Mouse (Mus musculus) kidney, postnatal 4 days (tissue): Measurements from ENCODE around the gene Tas2r144.

ENCODE experiments used
- DNase-seq, 2 experiments: peaks; one replicate each; pipeline ENCODE4 v3.0.0; 2021; ENCODE audit warnings: mixed read lengths in 2 of 2

The Tas2r144 gene

DNA sequence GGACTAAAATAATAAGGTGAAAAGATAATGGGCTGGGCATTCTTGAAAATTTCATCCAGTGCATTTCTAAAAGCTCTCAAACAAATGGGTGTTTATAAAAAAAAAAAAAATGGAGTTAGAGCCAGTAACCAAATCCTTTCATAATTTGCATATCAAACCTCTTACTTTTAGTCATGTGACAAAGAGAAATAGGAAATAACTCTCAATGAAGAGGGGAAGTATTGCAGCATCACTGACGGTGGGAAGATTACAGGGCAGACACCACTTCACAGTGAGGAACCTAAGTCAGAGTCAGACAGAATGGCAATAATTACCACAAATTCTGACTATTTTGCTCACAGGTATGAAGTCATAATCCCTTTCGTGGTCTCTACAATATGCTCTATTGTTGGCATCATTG is at the start of gene Tas2r144:
Gene Tas2r144 (plus strand): TSS at position 301 of the 400 bp plus-strand sequence.
- DNase-seq = no peak

DNA sequence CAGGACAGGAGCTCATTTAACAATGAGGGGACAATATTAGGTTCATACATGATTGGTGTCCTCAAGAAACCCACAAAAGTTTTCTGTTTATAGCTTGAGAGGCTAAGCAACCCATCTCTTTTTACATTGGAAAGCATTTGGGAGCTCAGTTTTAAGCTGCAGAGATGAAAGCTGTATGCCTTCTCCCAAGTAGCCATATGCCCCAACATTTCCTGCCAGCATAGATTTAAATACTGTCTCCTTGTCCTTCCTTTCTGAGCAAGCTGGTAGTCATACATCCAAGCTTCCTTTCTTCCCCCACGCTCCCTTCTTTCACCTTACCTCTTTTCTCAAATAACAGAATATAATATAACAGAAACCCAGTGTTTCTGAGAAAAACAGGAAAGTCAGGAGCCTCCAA is 32.7 kb upstream of the Tas2r144 start:
- DNase-seq = no peak

DNA sequence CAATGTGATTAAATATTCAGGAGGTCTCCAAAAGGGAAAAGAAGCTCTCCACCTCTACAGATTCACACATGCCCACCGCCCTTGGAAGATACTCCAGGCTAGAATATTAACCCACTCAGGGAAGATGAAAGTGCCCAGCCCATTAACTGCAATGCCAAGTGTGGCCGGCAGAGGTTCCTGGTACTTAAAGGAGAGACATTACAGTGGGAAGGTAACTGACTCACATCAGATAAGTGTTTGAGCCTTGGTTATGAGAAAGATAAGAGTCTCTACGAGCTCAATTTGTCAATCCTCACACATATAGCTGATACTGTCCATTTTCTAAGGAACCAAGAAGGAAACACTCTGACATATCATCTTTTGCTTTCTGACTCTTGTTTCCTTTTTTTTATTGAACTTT is 28.9 kb upstream of the Tas2r144 start:
- DNase-seq = peak in 1 of 2 experiments; percentile 16

DNA sequence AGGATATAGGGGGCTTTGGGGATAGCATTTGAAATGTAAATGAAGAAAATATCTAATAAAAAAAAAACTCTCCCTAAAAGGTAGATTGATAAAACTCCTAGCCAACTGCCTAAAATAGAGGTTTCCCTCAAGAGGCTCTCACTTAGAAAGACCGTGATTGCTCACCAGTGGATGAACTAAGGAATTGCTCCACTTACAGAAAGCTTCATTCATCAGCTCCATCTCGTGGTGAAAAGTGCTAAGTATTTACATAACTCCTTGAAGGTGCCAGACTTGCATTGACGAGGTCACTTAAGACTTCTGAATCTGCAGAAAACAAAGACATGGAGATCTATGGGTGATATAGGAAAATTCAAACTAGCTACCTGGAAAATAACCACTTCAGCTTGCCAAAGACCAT is 17.4 kb upstream of the Tas2r144 start:
- DNase-seq = no peak

DNA sequence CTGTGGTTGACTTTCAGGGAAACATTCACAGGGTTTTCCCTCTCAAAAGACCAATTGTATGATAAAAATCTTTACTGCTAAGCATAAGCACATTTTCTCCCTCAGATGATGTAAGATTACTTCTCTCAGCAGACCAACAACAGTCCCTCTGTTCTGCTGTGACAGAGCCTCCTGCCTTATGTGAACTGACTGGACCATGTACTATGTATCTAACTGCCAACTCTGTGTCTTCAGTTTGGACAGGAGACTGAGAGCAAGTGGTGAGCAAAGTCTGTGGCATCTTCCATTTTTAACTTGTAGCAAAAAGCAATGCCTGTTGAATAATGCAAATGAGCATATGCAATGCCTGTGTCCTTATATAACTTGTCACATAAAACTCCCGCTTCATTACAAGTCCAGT is 15.6 kb upstream of the Tas2r144 start:
- DNase-seq = no peak

DNA sequence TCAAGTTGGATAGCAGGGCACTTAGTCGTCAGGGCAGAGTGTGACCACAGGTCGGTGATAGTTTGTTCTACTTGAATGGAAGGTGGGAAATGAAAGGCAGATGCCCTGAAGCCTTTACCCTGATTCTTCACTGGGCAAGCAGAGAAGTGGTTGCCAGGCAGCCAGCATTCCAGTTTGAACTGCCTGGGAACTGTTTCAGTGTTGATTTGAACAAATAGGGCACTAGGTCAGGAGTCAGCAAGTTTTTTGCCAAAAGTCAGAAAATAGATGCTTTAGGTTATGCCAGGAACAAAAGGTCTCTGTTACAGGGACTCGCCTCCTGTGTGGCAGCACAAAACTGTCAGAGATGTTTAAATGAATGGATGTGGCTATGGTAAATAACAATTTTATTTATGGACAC is 7.2 kb downstream of the Tas2r144 start:
- peak in 1 of 2 experiments; percentile 4 for DNase-seq

DNA sequence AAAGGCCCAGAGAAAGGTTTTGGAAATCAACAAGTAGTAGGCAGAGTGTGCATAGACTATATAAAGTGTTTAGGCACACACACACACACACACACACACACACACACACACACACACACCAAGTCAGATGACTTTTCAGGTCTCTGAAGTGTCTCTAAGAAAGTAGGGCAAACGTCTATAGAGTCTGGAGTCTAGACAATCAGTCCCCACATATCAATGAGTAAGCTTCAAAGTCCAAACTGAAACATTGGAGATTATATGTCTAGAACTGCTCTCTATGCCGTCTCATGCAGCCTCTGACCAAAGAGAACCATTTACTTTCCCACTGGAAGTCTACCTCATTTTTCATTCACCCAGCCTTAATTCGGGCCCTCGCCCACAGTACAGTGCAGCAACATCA is 9.9 kb downstream of the Tas2r144 start:
- no peak for DNase-seq

DNA sequence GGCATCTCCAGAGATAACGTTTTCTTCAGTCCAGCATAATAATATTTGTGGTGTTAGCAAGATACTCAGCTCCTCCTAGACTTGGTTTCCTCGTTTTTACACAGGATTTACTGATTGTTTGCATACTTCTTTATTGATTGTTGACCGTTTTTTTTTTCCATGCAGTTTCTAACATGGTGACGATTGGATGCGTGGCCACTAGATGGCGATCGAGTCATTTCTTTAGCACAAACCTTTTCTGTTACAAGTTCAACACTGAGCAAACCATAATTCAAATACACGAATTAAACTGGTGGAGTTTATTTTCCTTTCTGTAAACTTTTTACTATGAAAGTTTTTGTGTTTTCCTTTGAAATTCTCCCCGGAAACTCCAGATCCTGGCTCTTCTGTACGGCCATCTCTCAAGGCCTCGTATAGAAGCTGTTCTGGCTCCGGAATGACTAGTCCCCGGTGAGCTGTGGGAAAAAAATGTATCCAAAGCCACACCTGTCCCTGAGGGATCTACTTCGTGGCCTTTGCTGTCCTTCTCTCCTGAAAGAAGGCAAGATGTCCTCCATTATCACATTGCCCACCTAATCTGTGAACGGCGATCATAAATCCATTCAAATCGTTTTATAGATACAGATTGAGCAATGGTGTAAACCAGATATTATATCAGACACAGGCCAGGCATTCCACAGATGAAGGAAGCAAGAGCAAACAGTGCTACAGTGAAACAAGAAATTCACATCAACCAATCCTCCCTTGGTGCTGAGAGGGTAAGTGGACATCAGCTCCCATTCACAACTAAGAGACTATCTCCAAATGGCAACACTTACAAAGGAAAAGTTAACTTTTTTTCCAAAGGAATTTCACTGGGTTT is 12.3 kb downstream of the Tas2r144 start:
- peak; percentile 82 to 83 for DNase-seq

DNA sequence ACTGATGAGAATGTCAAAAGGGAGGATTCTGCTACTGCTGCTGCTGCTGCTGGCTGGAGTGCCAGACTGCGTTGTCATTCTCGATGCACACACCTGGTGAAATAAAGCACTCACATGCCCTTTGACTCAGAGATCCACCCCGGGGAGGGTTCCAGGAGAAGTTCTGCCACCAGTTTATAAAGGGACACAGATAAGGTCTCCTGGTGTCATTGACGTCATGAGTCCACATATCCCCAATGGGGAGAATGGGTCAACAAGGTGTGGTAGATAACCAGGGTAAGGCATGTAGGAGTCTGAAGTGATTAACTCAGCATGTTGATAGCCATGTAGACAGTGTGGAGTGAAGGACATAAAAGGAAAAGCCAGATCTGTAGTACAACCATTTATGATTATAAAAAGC is 14.5 kb downstream of the Tas2r144 start:
- DNase-seq = no peak

DNA sequence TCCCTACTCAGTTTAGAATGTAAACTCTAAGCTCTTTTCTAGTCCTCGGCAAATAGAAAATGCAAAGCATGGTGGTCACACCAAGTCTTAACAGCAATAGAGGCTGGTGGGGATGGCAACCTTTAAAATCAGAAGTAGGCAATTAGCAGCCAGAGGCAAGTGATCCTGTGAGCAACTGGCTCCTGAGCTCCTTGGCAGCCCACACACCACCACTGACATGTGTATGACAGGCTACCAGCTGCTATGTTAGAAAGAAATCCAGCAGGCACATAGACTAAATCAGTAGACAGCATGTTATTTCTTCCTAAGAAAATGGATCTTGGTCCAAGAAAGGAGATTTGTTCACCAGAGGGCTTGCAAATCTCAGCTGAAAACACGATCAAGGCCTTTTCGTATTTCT is 16.1 kb downstream of the Tas2r144 start:
- DNase-seq = no peak

DNA sequence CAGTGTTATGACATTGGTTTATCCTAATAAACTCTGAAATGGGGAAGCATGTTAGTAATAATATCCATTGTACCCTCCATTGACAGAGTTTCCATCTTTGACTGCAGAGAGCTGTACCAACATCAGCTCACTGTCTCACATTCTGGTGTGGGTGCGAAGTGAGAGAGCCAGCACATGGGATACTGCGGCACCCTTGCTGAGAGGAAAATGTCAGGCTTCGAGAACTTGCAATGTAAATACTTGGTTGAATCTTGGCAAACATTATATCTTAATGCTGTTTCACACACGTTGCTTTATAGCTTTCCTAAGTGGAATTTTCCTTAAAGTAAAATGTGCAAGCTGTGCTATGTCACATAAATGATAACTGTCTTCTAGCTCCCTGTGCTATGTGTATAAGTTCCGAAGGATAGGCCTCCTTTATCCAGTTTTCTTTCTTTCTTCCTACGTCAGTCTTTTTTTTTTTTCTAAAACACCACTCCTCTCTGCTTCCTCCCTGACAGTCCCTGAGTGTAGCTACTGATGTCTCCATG is 22.2 kb downstream of the Tas2r144 start:
- no peak for DNase-seq

DNA sequence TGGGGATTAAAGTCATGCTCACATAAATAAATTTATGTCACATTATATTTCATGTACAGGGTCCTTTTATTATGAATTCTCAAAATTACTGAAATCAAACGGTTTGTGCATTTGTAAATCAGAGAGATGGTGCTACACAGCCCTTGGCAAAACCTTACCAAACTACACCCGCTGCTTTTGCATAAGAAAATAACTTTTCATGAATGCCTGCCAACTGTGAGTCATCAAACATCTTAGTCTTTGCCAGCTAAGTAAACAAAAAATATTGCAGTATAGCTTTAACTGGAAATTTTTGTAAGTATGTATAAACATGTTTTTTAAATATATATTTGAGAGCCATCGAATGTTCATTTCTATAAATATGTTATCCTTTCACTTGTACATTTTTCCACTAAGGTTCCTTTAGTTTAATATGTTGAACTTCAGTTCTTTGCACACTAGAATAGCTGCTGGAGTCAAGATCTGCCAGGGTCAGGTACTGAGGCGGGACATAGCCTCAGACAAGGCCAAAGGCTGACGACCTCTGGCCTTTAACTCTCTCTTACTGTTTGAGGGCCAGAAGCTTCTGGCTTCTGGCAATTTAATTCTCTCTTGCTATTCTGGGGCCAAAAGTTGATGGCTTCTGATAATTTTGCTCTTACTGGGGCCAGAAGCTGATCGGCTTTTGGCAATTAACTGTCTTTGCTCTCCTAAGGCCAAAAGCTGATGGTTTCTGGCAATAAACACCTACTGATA is 26.4 kb downstream of the Tas2r144 start:
- DNase-seq = no peak

DNA sequence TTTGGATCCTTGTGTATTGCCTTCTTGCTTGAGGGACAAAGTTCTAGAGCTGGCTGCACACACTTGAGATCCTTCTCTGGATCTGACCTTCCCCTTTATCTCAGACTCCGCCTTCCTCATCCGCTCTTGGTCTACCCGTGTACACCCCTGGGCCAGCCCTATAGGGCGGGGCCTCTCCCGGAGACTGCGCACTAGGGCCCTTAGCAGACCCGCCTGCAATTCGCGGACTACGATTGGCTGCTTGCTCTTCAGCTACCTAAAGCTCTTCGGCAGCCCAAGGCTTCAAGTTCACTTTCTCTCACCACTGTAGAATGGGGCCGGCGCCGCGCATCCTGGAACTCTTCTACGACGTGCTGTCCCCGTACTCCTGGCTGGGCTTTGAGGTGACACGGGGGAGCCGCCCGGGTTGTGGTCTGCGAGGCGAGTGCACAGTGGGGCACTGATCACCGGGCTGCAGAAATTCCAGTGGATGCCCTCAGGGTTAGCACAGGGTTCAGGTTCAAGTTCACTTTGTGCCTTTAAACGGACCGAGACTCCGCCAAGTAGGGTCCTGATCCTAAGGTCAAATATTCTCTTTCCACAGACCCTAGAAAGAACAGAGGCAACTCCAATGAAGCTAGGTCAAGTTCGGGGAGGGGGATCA is 30.7 kb downstream of the Tas2r144 start, which contains the start of gene Gstk1:
Gene Gstk1 (plus strand): TSS at position 225 of the 643 bp plus-strand sequence.
- DNase-seq = peak; percentile 83 to 90

DNA sequence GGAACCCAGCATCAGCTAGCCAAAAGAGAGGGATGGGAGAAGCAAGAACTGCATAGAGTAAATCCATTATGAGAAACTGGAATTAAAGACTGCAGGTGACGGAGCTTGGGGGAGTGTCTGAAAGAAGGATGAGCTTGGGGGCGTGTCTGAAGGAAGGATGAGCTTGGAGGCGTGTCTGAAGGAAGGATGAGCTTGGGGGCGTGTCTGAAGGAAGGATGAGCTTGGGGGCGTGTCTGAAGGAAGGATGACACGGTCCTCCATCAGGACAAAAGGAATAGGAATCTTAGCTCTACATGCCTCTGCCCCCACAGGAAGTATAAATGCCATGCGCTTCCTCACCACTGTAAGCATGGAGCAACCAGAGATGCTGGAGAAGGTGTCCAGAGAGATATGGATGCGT is 32.0 kb downstream of the Tas2r144 start:
- peak; percentile 44 to 68 for DNase-seq

DNA sequence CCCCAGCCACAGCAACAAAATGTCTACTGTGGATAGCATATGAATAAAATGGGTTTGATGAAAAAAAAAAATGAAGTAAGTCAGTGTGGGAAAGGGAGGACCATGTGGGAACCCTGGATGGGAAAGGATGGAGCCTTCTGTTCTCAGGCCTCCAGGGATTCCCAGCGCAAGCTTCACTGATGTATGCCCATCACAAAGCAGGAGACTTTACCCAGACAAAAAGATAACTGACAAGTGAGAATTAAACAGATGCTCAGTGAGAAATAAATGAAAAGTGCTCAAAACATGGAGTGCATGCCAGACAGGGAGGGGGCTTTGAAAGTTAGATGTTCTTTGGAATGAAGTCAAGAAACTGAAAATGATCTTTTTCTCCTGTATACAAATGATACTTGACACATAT is 32.9 kb downstream of the Tas2r144 start:
- no peak for DNase-seq

DNA sequence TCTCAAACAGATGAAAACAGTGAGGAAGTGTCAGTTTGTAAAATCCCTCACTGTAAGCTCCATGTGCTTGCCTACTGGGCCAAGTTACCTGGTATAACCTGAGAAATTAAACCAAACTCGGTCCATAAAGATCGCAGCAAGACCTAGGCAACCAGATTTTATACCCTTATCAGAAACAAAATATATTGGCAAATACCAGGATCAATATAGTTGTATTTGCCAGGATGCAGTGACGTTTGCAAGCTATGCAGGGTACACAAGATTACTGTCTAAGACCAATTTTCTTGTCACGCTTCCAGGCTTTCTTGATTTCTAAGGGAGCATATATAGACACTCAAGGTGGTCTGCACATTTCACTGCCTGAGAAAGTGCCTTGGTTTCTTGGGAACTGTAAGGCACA is 36.7 kb downstream of the Tas2r144 start:
- no peak for DNase-seq

DNA sequence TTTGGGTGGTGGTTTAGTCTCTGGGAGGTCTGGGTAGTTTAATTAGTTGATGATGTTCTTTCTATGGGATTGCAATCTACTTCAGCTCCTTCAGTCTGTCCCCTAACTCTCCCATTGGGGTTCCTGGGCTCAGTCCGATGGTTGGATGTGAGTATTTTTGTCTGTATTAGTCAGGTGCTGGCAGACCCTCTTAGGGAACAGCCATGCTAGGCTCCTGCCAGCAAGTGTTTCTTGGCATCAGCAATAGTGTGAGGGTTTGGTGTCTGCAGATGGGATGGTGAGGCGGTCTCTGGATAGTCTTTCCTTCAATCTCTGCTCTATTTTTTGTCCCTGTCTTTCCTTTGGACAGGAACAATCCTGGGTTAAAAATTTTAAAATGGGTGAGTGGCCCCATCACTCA is 38.0 kb downstream of the Tas2r144 start:
- no peak for DNase-seq

DNA sequence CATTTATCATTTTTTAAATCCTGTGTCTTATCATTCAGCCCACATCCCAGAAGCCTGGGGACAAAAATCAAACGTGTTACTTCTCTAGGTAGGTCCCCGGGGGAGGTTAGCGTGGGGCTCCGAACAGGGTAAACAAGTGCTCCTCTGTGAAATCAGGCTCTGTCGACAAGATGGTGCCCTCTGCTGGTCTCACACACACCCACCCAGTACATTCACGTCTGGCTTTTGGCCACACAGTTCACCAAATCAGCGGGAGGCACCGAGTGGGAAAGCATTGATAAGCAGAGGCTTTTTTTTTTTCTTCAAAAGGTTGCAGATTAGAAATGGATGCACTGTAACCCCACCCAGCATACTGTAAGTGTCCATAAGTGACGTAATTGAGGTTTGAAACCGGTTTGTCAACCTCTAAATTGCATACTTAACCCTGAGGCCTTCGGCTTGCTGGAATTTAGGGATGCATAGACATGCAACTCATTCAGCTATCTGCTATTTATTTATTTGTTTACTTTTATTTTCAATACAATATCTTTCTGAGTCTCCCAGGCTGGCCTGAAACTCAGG is 42.3 kb downstream of the Tas2r144 start:
- peak; percentile 69 to 75 for DNase-seq

DNA sequence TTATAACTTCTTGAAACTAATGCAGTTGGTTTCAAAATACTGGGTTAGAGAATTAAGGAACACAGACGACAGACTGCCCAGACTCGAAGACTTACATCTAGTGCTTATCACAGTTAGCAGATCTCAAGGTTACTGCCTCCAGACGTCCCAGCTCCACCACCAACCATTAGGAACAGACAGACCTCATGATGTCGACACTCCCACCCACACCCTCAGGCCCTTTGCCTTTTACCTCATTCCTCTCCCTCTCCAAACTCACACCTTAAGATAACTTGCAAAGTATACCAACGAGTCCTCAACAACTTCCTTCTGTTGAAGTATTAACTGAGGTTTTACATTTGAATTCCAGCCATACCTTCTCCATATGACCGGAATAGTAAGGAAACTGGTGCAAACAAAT is 45.3 kb downstream of the Tas2r144 start:
- DNase-seq = no peak

DNA sequence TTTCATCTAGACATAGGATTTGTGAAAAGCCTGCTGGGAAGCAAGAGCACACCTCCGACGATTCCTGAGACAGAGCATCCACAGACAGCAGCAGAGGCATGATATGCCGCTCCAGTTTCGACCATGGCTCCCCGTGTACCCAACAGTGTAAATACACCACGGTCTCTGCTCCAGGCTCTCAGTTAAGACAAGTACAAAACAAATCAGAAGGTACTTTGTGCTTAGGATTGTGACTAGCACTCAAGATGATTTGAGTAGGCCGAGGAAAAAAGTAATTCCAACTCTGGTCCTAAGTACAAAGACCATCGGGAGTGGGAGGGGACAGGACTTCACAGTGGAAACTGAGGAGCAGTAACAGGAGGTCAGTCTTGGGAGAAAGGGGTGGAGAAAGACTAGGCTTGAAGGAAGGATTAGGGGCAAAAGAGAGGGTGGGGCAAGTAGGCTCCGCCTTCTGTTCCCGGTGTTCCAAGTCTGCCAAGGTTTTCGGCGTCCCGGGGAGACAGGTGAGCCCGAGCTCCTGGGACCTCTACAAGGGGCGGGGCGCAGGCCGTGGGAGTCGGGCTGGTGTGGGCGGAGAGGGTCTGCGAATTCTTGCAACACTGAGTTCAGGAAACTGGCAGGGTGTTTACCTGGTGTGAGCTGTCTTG is 46.5 kb downstream of the Tas2r144 start, which contains the start of gene Tmem139:
Gene Tmem139 (plus strand): TSS at position 447 of the 647 bp plus-strand sequence.
- peak; percentile 33 to 52 for DNase-seq

DNA sequence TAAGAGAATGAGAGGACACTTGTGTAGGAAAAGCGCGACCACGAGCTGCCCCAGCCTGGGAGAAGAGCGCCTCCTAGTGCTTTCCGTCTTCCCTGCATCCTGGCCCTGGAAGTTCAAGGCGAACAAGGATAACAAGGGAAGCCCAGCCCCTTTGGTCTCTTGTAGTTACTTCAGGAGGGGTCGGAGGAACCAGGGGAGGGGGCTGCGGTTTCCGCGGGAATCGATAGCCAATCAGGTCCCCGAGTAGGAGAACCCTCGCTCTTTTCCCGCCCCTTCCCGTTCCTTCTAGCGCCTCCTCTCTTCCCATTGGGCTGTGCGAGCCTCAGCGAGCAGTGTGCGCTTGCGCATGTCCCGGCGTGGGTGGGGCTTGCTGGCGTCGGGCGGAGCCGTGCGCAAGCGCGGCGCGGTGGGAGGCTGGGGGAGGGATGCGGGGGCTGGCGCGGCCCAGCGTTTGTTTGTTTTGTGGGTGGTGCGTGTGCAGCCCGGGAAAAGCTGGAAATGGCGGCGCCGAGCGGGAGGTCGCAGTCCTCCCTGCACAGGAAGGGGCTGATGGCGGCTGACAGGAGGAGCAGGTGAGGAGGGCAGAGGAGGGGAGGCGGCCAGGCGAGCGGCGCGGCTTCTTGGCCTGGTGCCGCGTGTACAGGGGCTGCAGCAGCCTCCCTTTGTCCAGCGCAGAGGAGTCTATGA is 49.6 kb downstream of the Tas2r144 start, which contains the start of gene Casp2:
Gene Casp2 (plus strand): TSS at position 360 of the 687 bp plus-strand sequence.
- DNase-seq = peak; percentile 98 to 99
